Mouse (Mus musculus): Measurements from ENCODE around the gene Rex1bd.
A peak's percentile ranks its signal among the peaks of the same experiment; 100 is the strongest.

Gene Rex1bd

GRCm38 (mm10) chr8:70476333-70477268 is 30.0 kb downstream of the Rex1bd start, which contains the start of gene Klhl26:
Gene Klhl26, minus strand, starts transcription at chr8:70476968.
- peak; percentile 97 for DNase-seq

- no peak for DNase-seq
These were observed 34.7 kb downstream of the Rex1bd start for GRCm38 (mm10) chr8:70471856-70472255.

- DNase-seq, result no peak
These were observed 36.6 kb downstream of the Rex1bd start for GRCm38 (mm10) chr8:70469938-70470337.

- DNase-seq, result no peak
These were observed 37.1 kb downstream of the Rex1bd start for GRCm38 (mm10) chr8:70469295-70469916.

GRCm38 (mm10) chr8:70468733-70469132 is 37.8 kb downstream of the Rex1bd start:
- DNase-seq, result no peak

GRCm38 (mm10) chr8:70467907-70468306 is 38.6 kb downstream of the Rex1bd start:
- no peak for DNase-seq

- DNase-seq, result peak; percentile 36
These were observed 39.3 kb downstream of the Rex1bd start for GRCm38 (mm10) chr8:70467229-70467725.

- peak; percentile 61 for DNase-seq
These were observed 39.8 kb downstream of the Rex1bd start for GRCm38 (mm10) chr8:70466771-70467170.

- DNase-seq, result no peak
These were observed 40.2 kb downstream of the Rex1bd start for GRCm38 (mm10) chr8:70466305-70466704.

GRCm38 (mm10) chr8:70465701-70466100 is 40.9 kb downstream of the Rex1bd start:
- no peak for DNase-seq

- no peak for DNase-seq
These were observed 42.4 kb downstream of the Rex1bd start for GRCm38 (mm10) chr8:70464162-70464561.

- DNase-seq, result no peak
These were observed 43.2 kb downstream of the Rex1bd start for GRCm38 (mm10) chr8:70463306-70463705.

- no peak for DNase-seq
These were observed 44.1 kb downstream of the Rex1bd start for GRCm38 (mm10) chr8:70462516-70462813.

GRCm38 (mm10) chr8:70461765-70462515 is 44.6 kb downstream of the Rex1bd start:
- no peak for DNase-seq

- no peak for DNase-seq
These were observed 45.9 kb downstream of the Rex1bd start for GRCm38 (mm10) chr8:70460606-70461005.

- DNase-seq, result no peak
These were observed 46.4 kb downstream of the Rex1bd start for GRCm38 (mm10) chr8:70460199-70460598.

GRCm38 (mm10) chr8:70459636-70460035 is 46.9 kb downstream of the Rex1bd start:
- no peak for DNase-seq

GRCm38 (mm10) chr8:70458462-70458861 is 48.1 kb downstream of the Rex1bd start:
- no peak for DNase-seq

GRCm38 (mm10) chr8:70457882-70458281 is 48.7 kb downstream of the Rex1bd start:
- DNase-seq, result no peak

- DNase-seq, result no peak
These were observed 49.6 kb downstream of the Rex1bd start for GRCm38 (mm10) chr8:70456996-70457395.

Measured in kidney, postnatal 14 days (tissue).